Mouse (Mus musculus) retina, embryonic 14.5 days (tissue): ENCODE results near the gene Pnpla8.
"Not testable (repeated sequence)": the region's sequence is repeated elsewhere in the genome, so short reads cannot be mapped to it uniquely, and the experiment has no call there.

Source experiments
- DNase-seq: peaks from one replicate; pipeline ENCODE4 v3.0.0-alpha.2; 2015; ENCODE audit warnings: low spot score

Gene Pnpla8

GRCm38 (mm10) chr12:44269311-44269831 lies 48.2 kb downstream of the Pnpla8 start:
- peak; percentile 86 for DNase-seq

DNA sequence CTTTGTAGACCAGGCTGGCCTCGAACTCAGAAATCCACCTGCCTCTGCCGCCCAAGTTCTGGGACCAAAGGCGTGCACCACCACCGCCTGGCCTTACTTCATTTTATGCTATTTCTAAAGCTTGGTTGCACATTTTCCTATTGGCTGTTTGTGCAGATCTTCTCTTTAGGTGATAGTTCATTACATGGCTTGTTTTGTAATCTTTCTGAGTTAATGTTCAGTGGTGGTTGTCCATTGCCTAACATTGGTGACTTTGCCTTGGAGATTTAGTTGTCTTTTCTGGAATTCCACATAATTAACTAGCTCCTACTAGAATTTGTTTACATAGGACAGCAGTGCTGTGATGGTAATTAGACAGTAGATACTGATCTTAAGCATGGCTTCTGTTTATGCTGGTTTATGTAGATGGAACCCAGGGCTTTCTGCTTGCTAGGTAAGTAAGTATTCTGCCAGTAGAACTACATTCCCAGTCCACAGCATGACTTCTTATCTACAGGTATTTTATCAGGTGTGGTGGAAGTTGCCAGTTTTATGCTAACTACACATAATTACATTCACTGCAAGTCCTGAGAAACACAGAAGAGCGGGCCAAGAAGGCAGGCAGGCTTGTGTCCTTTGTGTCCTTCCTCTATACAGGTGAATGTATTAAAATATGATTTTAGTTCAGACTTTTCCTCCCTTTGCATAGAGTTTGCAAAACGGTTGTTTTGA lies 53.1 kb downstream of the Pnpla8 start:
- DNase-seq, result no peak

GRCm38 (mm10) chr12:44280147-44280546 lies 59.0 kb downstream of the Pnpla8 start:
- DNase-seq, result not testable (repeated sequence)

GRCm38 (mm10) chr12:44281534-44281933 lies 60.4 kb downstream of the Pnpla8 start:
- DNase-seq, result no peak

DNA sequence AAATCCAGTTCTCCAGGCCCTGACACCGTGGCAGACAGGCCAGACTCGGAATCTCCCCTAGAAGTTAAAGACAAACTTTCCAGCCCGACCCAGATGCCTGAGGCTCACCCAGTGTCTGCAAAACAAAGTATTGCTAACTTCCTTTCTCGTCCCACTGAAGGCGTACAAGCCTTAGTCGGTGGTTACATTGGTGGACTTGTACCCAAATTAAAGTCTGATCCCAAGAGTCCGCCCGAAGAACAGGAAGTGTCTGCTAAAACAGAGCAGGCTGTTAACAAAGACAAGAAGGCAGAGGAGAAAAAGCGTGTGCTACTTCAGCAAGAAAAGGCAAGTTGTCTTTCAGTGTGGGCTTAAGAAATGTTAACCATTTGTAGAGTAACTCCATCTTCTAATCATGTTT lies 62.2 kb downstream of the Pnpla8 start:
- DNase-seq, result no peak

GRCm38 (mm10) chr12:44286992-44287391 lies 65.8 kb downstream of the Pnpla8 start:
- no peak for DNase-seq

- DNase-seq, result peak; percentile 89
Measured at GRCm38 (mm10) chr12:44292281-44292680, 71.1 kb downstream of the Pnpla8 start.

GRCm38 (mm10) chr12:44300793-44301192 lies 79.6 kb downstream of the Pnpla8 start:
- DNase-seq, result no peak

- no peak for DNase-seq
Measured at GRCm38 (mm10) chr12:44304012-44304411, 82.8 kb downstream of the Pnpla8 start.

DNA sequence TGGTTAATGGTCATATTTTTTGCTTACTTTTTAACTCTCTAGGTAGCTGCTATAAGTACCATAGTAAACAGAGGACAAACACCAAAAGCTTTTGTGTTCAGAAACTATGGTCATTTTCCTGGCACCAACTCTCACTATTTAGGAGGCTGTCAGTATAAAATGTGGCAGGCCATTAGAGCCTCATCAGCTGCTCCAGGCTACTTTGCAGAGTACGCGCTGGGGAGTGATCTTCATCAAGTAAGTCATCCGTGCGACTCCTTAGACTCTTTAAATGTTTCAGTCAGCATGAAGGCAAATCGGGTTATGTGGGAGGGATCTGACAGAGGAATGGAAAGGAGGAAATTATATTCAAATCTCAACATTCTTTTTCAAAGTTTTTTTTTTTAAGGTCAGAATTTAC lies 83.7 kb downstream of the Pnpla8 start:
- DNase-seq, result peak; percentile 13

DNA sequence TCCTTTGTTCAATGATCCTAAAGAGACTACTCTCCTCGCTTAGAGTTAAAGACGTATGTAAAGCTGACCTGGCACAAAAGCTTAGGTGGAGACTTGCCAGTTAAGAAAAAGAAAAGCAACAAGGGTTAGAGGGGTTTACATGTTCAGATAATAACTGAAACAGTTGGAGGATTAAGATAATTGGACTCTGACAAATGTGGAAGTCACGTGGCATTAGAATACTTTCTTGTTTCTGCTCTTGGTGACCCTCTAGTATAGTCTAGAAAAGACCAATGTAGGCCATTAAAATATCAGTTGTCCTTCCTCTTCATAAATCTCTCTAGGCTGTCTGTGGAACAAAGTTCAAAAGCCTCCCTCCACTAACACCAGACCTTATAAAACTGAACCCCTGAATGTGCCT lies 87.1 kb downstream of the Pnpla8 start:
- no peak for DNase-seq

DNA sequence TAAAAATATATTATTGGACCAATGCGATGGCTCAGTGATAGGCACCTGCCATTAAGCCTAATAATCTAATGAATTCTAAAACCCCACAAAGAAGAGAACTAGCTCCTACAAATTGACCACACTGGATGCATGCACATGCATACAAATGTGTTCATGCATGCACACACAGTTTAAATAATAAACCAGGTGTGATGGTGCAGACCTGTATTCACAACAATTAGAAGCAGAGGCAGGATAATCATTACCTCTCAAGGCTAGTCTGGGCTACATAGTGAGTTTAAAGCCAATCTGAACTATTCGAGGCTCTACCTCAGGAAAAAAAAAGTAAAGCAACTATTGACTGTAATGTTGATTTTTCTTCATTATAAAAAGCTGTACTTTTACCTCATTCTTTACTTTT lies 94.0 kb downstream of the Pnpla8 start:
- no peak for DNase-seq

GRCm38 (mm10) chr12:44325091-44325490 lies 103.9 kb downstream of the Pnpla8 start:
- no peak for DNase-seq

GRCm38 (mm10) chr12:44327452-44327851 lies 106.3 kb downstream of the Pnpla8 start:
- peak; percentile 64 for DNase-seq

GRCm38 (mm10) chr12:44328381-44329315 lies 107.5 kb downstream of the Pnpla8 start, which contains the start of gene Nrcam:
TSS of gene Nrcam (plus strand) at chr12:44328885.
- peak; percentile 86 for DNase-seq

DNA sequence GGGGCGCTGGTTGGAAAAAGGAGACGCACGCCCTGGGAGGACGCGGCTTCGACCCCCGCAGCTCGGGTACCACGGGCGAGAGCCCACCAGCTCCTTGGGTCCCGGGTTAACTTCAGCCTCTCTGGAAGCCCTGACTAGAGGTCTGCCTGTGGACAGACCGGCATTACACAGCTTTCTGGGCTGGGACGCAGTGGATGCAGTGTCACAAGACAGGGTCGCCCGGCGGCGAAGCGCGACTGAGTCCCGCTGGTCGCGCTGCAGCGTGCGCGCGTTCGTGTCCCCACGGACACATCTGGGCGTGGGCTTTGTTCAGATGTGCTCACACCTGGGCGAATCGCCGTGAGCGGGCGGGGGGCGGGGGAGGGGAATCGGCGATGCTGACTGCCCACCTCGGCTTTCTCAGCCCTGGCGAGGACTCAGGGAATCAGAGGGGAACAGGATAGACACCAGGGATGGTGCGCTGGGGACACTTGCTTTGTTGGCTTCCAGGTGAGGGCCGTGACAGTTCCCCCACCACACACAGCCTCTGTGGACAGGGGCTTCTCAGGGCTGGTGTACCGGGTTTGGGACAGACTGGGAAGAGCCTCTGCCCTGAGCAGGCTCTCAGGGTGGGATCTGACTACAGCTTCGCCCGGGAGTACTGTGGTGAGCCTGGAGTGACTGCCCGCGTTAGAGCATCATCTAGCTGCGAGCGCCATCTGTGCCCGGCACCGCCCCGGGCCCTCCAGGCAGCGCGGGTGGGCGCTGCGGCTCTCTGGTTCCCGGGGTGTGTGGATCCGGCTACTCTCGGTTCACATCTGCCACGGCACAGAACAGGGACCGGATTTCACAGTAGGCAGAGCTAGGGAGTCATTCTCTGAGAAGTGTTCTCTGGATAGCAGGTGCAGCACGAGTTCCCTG lies 108.4 kb downstream of the Pnpla8 start:
- DNase-seq, result peak; percentile 77

- DNase-seq, result peak; percentile 63
Measured at GRCm38 (mm10) chr12:44330216-44330719, 109.1 kb downstream of the Pnpla8 start.

GRCm38 (mm10) chr12:44337136-44337640 lies 116.0 kb downstream of the Pnpla8 start:
- peak; percentile 49 for DNase-seq

DNA sequence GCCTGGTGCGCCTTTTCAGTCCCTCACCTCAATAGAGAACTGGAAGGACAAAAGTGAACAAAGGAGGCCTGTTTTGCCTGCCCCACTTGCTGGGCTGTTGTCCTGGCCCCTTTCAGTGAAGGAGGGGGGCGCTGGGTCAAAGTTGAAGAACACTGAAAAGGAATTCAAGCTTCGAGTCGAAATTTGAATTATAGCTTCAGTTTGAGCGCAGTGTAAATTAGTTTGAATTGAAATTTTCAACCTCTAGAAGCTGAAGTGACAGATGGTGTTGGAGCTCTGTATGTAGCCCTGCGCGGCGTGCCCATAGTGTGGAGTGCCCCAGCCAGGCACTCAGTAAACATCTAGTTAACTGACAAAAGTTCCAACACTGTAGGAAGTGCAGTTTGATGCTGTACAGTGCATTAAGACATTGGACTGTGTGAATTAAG lies 117.0 kb downstream of the Pnpla8 start:
- DNase-seq, result peak; percentile 85

DNA sequence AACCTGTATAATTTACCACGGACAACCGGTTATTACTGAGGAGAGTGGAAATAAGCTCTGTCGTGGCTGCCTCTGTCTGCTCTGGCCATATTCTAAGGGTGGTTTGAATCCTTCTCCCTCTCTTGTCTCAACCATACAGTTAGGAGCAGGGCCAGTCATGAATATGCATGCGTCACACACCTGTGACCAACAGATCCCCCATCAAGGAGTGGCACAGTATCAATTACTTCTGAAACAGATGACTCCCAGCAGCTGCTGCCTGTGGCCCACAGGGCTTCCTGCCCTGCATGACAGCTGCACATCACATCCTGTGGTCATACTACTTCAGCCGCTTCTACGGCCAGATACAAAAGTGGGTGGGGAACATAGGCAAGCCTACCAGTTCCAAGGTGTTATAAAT lies 122.9 kb downstream of the Pnpla8 start:
- no peak for DNase-seq

DNA sequence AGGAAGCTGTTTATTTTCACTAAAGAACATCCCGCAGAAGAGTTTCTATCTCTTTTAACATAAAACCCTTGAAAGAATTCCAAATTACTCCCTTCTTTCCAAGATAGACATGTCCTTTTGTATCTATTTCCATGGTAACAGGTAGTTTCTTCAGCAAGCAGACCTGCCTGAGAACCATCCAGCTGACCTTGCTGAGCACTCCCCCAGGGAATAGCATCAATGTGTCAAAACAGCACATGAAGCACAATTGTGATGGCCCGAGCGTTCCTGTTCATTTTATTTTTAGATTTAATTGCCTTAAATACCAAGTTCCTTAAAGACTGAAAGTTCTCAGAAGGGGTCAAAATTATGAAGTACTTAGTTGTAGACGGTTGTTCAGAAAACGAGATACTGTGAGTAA lies 124.1 kb downstream of the Pnpla8 start:
- DNase-seq, result peak; percentile 63
